Mouse (Mus musculus): ENCODE data around the gene Tbx19. TPM values are rescaled to one million over a fixed set of nuclear protein-coding genes. Genes with fewer than 3 reads are reported as not detected.

The Tbx19 gene
- polyA plus RNA-seq, 1 experiment from 2014 or later: not detected

- DNase-seq (ENCODE audit: low spot score) (no peak), ATAC-seq (ENCODE audit: insufficient read depth, low FRiP score, low TSS enrichment) (no peak)
- H3K4me1 ChIP-seq (ENCODE audit: control insufficient read depth, insufficient read depth, low read length): no peaks in the 10 kb centered on the region
- H3K4me3 ChIP-seq (ENCODE audit: low read depth, low read length): no peak overlapping the region
- 63% methylated on average over 6 of the region's 9 CpGs for WGBS
- H3K27me3 ChIP-seq (ENCODE audit: control insufficient read depth, insufficient read depth, low read length): no peaks in the 10 kb centered on the region
- no peak overlapping the region for H3K27ac ChIP-seq (ENCODE audit: low read depth, low read length)
- no peak overlapping the region for H3K9ac ChIP-seq (ENCODE audit: low read length)
- no peaks in the 10 kb centered on the region for H3K36me3 ChIP-seq (ENCODE audit: control insufficient read depth, insufficient read depth, low read length)
- H3K9me3 ChIP-seq (ENCODE audit: control insufficient read depth, low read length): no peaks in the 10 kb centered on the region
- H3K4me2 ChIP-seq (ENCODE audit: low read depth): no peak overlapping the region
Observed at GRCm38 (mm10) chr1:165174059-165174616, 13.6 kb upstream of the Tbx19 start.

- no peaks in the 10 kb centered on the region for H3K36me3 ChIP-seq (ENCODE audit: control insufficient read depth, insufficient read depth, low read length)
- ATAC-seq (ENCODE audit: insufficient read depth, low FRiP score, low TSS enrichment) (no peak), DNase-seq (ENCODE audit: low spot score) (no peak)
- WGBS: 85% methylated on average over 7 of the region's 8 CpGs
- H3K9me3 ChIP-seq (ENCODE audit: control insufficient read depth, low read length): no peaks in the 10 kb centered on the region
- no peak overlapping the region for H3K4me2 ChIP-seq (ENCODE audit: low read depth)
- no peak overlapping the region for H3K27ac ChIP-seq (ENCODE audit: low read depth, low read length)
- H3K4me3 ChIP-seq (ENCODE audit: low read depth, low read length): no peak overlapping the region
- no peak overlapping the region for H3K9ac ChIP-seq (ENCODE audit: low read length)
- H3K27me3 ChIP-seq (ENCODE audit: control insufficient read depth, insufficient read depth, low read length): no peaks in the 10 kb centered on the region
- H3K4me1 ChIP-seq (ENCODE audit: control insufficient read depth, insufficient read depth, low read length): no peaks in the 10 kb centered on the region
Observed at GRCm38 (mm10) chr1:165171277-165171676, 10.7 kb upstream of the Tbx19 start.

GRCm38 (mm10) chr1:165170157-165170556, 9.6 kb upstream of the Tbx19 start:
- no peak overlapping the region for H3K4me2 ChIP-seq (ENCODE audit: low read depth)
- H3K36me3 ChIP-seq (ENCODE audit: control insufficient read depth, insufficient read depth, low read length): no peaks in the 10 kb centered on the region
- H3K27me3 ChIP-seq (ENCODE audit: control insufficient read depth, insufficient read depth, low read length): no peaks in the 10 kb centered on the region
- 72% methylated on average over 5 of the region's 5 CpGs for WGBS
- H3K9ac ChIP-seq (ENCODE audit: low read length): no peak overlapping the region
- no peak for ATAC-seq (ENCODE audit: insufficient read depth, low FRiP score, low TSS enrichment)
- H3K4me1 ChIP-seq (ENCODE audit: control insufficient read depth, insufficient read depth, low read length): no peaks in the 10 kb centered on the region
- H3K27ac ChIP-seq (ENCODE audit: low read depth, low read length): no peak overlapping the region
- no peak overlapping the region for H3K4me3 ChIP-seq (ENCODE audit: low read depth, low read length)
- no peak for DNase-seq (ENCODE audit: low spot score)
- no peaks in the 10 kb centered on the region for H3K9me3 ChIP-seq (ENCODE audit: control insufficient read depth, low read length)

GRCm38 (mm10) chr1:165169462-165169861, 8.9 kb upstream of the Tbx19 start:
- no peaks in the 10 kb centered on the region for H3K4me1 ChIP-seq (ENCODE audit: control insufficient read depth, insufficient read depth, low read length)
- DNase-seq (ENCODE audit: low spot score) (no peak), ATAC-seq (ENCODE audit: insufficient read depth, low FRiP score, low TSS enrichment) (no peak)
- H3K4me2 ChIP-seq (ENCODE audit: low read depth): no peak overlapping the region
- no peaks in the 10 kb centered on the region for H3K27me3 ChIP-seq (ENCODE audit: control insufficient read depth, insufficient read depth, low read length)
- no peaks in the 10 kb centered on the region for H3K36me3 ChIP-seq (ENCODE audit: control insufficient read depth, insufficient read depth, low read length)
- H3K4me3 ChIP-seq (ENCODE audit: low read depth, low read length): no peak overlapping the region
- H3K27ac ChIP-seq (ENCODE audit: low read depth, low read length): no peak overlapping the region
- WGBS: 82% methylated on average over 3 of the region's 3 CpGs
- H3K9me3 ChIP-seq (ENCODE audit: control insufficient read depth, low read length): no peaks in the 10 kb centered on the region
- no peak overlapping the region for H3K9ac ChIP-seq (ENCODE audit: low read length)

- H3K27me3 ChIP-seq (ENCODE audit: control insufficient read depth, insufficient read depth, low read length): no peaks in the 10 kb centered on the region
- H3K27ac ChIP-seq (ENCODE audit: low read depth, low read length): no peak overlapping the region
- no peaks in the 10 kb centered on the region for H3K36me3 ChIP-seq (ENCODE audit: control insufficient read depth, insufficient read depth, low read length)
- H3K9ac ChIP-seq (ENCODE audit: low read length): no peak overlapping the region
- DNase-seq (ENCODE audit: low spot score): no peak
- no peak for ATAC-seq (ENCODE audit: insufficient read depth, low FRiP score, low TSS enrichment)
- WGBS: 88% methylated on average over 6 of the region's 6 CpGs
- H3K9me3 ChIP-seq (ENCODE audit: control insufficient read depth, low read length): no peaks in the 10 kb centered on the region
- H3K4me3 ChIP-seq (ENCODE audit: low read depth, low read length): no peak overlapping the region
- H3K4me1 ChIP-seq (ENCODE audit: control insufficient read depth, insufficient read depth, low read length): no peaks in the 10 kb centered on the region
- no peak overlapping the region for H3K4me2 ChIP-seq (ENCODE audit: low read depth)
Observed at GRCm38 (mm10) chr1:165164920-165165319, 4.3 kb upstream of the Tbx19 start.

GRCm38 (mm10) chr1:165158841-165159240, 1.7 kb downstream of the Tbx19 start:
- H3K27ac ChIP-seq (ENCODE audit: low read depth, low read length): no peak overlapping the region
- DNase-seq (ENCODE audit: low spot score): no peak
- no peak overlapping the region for H3K9ac ChIP-seq (ENCODE audit: low read length)
- no peaks in the 10 kb centered on the region for H3K9me3 ChIP-seq (ENCODE audit: control insufficient read depth, low read length)
- no peaks in the 10 kb centered on the region for H3K36me3 ChIP-seq (ENCODE audit: control insufficient read depth, insufficient read depth, low read length)
- H3K4me2 ChIP-seq (ENCODE audit: low read depth): no peak overlapping the region
- H3K27me3 ChIP-seq (ENCODE audit: control insufficient read depth, insufficient read depth, low read length): no peaks in the 10 kb centered on the region
- WGBS: 85% methylated on average over 10 of the region's 10 CpGs
- H3K4me3 ChIP-seq (ENCODE audit: low read depth, low read length): no peak overlapping the region
- ATAC-seq (ENCODE audit: insufficient read depth, low FRiP score, low TSS enrichment): no peak
- H3K4me1 ChIP-seq (ENCODE audit: control insufficient read depth, insufficient read depth, low read length): no peaks in the 10 kb centered on the region

- H3K9me3 ChIP-seq (ENCODE audit: control insufficient read depth, low read length): no peaks in the 10 kb centered on the region
- ATAC-seq (ENCODE audit: insufficient read depth, low FRiP score, low TSS enrichment) (no peak), DNase-seq (ENCODE audit: low spot score) (no peak)
- H3K4me2 ChIP-seq (ENCODE audit: low read depth): no peak overlapping the region
- 79% methylated on average over 4 of the region's 4 CpGs for WGBS
- no peaks in the 10 kb centered on the region for H3K27me3 ChIP-seq (ENCODE audit: control insufficient read depth, insufficient read depth, low read length)
- H3K27ac ChIP-seq (ENCODE audit: low read depth, low read length): no peak overlapping the region
- H3K4me1 ChIP-seq (ENCODE audit: control insufficient read depth, insufficient read depth, low read length): no peaks in the 10 kb centered on the region
- H3K4me3 ChIP-seq (ENCODE audit: low read depth, low read length): no peak overlapping the region
- no peaks in the 10 kb centered on the region for H3K36me3 ChIP-seq (ENCODE audit: control insufficient read depth, insufficient read depth, low read length)
- H3K9ac ChIP-seq (ENCODE audit: low read length): no peak overlapping the region
Observed at GRCm38 (mm10) chr1:165154162-165154561, 6.4 kb downstream of the Tbx19 start.

- Histone ChIP-seq H3K4me3 (ENCODE audit: low read depth, low read length) (no peak overlapping the region), H3K27ac (ENCODE audit: low read depth, low read length) (no peak overlapping the region), H3K9me3 (ENCODE audit: control insufficient read depth, low read length) (no peaks in the 10 kb centered on the region), H3K4me1 (ENCODE audit: control insufficient read depth, insufficient read depth, low read length) (no peaks in the 10 kb centered on the region), H3K36me3 (ENCODE audit: control insufficient read depth, insufficient read depth, low read length) (no peaks in the 10 kb centered on the region), H3K9ac (ENCODE audit: low read length) (no peak overlapping the region), H3K27me3 (ENCODE audit: control insufficient read depth, insufficient read depth, low read length) (no peaks in the 10 kb centered on the region), H3K4me2 (ENCODE audit: low read depth) (no peak overlapping the region)
- ATAC-seq (ENCODE audit: insufficient read depth, low FRiP score, low TSS enrichment): no peak
- DNase-seq (ENCODE audit: low spot score): no peak
- 73% methylated on average over 8 of the region's 8 CpGs for WGBS
Observed at GRCm38 (mm10) chr1:165151216-165151615, 9.4 kb downstream of the Tbx19 start.

- DNase-seq (ENCODE audit: low spot score): no peak
- Histone ChIP-seq H3K36me3 (ENCODE audit: control insufficient read depth, insufficient read depth, low read length) (no peaks in the 10 kb centered on the region), H3K9ac (ENCODE audit: low read length) (no peak overlapping the region), H3K4me1 (ENCODE audit: control insufficient read depth, insufficient read depth, low read length) (no peaks in the 10 kb centered on the region), H3K27me3 (ENCODE audit: control insufficient read depth, insufficient read depth, low read length) (no peaks in the 10 kb centered on the region), H3K4me2 (ENCODE audit: low read depth) (no peak overlapping the region), H3K27ac (ENCODE audit: low read depth, low read length) (no peak overlapping the region), H3K9me3 (ENCODE audit: control insufficient read depth, low read length) (no peaks in the 10 kb centered on the region), H3K4me3 (ENCODE audit: low read depth, low read length) (no peak overlapping the region)
- ATAC-seq (ENCODE audit: insufficient read depth, low FRiP score, low TSS enrichment): no peak
- WGBS: 88% methylated on average over 12 of the region's 12 CpGs
Observed at GRCm38 (mm10) chr1:165142343-165142916, 18.1 kb downstream of the Tbx19 start.
